Mouse (Mus musculus): ENCODE measurements around the gene Eno2. TPM values are rescaled to one million over a fixed set of nuclear protein-coding genes. Genes with fewer than 3 reads are reported as not detected.
A peak's percentile ranks its signal among the peaks of the same experiment; 100 is the strongest.

Gene Eno2
- polyA plus RNA-seq, 1 experiment: 20.8 TPM

DNA sequence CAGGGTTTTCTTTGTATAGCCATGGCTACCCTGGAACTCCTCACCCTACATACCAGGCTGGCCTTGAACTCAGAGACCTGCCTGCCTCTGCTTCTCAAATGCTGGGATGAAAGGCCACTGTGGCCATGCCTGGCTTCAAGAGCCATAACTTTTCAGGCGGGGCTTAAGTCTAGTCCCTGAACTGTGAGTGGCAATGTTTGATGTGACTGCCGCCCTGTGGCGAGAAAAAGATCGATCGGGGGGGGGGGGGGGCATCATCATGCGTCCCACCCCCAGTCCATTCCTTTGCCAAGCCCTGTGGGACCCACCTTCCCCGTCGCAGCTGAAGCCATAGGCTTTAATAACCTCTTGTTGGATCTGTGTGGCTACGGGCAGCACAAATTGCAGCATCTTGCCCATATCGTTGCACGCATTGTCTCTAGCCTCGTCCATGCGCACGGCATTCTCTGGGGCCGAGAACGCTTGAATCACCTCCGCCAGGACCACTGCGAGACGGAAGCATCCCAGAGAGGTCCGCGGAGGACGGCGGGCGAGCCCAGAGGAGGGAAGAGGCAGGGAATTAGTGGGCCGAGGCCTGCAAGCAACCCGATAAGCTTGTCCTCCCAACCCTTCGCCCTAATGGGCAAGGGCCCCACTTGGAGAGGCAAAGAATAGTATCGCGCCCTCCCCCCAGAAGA is 29.1 kb downstream of the Eno2 start:
- no peak for DNase-seq (ENCODE audit: low spot score)

DNA sequence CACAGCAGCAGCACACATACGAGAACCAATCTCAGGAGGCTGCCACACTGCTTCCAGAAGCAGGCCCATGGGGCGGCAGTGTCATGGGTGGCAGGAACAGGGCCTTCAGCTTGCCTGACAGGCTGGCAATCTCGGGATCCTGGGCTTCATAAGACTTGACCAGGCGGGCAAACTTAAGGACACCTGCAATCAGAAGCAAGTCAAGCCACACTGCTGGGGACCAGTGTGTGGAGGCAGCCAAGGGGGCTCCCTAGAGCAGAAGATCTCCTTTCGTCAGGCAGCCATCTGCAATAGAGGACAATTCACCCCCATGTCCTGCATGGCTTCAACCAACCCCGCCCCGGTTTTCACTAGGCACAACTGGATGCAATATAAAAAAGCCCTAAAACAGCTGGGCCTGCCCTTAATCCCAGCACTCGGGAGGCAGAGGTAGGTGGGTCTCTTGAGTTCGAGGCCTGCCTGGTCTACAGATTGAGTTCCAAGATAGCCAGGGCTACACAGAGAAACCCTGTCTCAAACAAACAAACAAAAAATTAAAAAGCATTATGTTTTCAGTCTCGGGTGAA is 30.2 kb downstream of the Eno2 start:
- DNase-seq (ENCODE audit: low spot score): no peak

DNA sequence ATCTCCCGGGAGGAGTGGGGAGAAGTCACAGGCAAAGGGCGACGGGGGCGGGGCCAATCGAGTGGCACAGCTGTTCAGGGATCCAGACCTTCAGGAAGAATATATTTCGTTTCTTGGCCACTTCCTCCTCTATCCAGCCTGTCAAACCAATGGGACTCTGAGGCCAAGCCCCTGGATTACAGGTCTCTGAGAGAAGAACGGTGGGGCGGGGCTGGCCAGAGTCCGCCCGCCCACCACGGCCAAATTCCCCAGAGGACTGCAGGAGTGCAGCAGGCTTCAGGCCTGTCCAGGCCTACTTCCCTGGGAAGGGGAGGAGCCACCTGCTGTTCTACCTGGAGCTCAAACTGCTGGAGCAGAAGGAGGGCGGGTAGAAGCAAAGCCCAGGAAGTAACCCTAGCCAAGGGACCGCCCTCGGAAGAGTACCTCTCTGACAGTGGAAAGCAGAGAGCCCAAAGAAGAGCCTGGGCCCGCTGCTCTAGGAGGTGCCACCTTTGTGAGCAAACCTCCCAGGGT is 30.9 kb downstream of the Eno2 start, which contains the start of gene Ptpn6:
Ptpn6 (minus strand) TSS at position 204 of the 513 bp plus-strand sequence.
- peak; percentile 56 for DNase-seq (ENCODE audit: low spot score)

DNA sequence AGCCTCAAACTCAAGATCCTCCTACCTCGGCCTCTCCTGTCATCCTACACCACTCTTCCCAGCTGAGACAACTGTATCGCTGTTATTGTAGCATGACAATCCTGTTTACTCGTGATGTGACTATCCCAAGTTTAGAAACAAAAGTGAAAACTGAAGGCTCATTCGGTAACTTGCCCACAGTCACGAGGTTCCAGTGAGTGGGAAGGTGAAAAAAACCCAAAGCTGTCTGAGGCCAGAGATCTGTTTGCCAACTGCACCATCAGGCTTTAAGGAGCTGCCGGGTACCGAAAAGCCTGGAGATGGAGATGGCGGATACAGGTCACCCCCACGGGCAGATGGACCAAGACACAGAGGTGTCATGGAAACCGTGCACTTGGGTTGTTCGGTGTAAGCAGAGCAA is 32.4 kb downstream of the Eno2 start:
- DNase-seq (ENCODE audit: low spot score): no peak

DNA sequence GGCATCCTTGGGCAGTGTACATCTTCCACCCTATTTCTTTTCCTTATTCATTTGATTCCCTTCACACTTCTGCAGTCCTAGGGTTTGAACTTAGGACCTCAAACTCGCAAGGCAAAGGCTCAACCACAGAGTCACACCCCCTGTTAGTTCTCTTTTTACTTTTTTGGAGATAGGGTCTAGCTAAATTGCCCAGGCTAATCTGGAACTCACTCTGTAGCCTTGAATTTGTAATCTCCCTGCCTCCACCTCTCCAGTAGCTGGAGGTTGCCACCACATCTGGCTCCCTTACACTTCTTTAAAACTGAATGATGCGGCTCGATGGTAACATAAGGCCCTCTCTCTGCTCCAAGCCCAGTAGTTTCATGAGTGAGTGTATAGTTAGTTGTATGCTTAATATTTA is 35.1 kb downstream of the Eno2 start:
- DNase-seq (ENCODE audit: low spot score): no peak

DNA sequence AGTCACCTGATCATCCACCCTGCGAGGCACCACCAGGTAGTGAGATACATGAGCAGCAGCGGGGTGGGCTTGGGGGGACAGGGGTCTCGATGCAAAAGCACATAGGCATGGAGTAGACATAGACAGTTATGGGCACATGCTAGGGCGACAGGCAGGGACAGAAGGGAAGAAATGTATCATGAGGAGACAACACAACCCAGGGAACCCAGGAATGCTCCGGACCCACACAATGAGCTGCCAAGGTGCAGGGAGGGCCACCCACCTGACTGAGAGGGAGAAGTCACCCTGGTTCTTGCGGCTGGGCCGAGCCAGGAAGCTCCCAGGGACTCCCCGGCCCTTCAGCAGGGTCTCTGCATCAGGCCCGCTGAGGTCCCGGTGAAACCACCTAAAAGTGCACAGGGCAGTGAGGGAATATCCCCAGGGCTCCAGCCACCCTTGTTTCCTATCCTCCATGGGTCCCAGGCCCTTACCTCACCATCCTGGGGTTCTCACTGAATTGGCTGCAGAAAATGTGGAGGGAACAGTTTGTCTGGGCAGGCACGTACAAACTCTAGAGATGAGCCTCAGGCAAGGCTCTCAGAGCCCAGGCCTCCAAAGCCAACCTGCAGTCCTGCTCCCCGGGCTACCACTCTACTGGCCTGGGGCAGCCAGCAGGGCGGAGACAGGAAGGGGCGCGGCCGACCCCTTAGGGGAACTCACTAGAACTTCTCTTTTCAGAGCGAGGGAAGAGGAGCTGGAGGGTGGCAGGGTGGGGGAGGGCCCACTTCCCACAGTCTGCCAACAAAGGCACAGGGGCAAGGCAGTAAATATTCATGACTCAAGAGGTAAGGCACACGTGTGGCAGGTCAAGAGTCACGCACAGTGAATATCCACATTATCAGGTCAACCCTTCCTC is 36.8 kb downstream of the Eno2 start:
- DNase-seq (ENCODE audit: low spot score): no peak

DNA sequence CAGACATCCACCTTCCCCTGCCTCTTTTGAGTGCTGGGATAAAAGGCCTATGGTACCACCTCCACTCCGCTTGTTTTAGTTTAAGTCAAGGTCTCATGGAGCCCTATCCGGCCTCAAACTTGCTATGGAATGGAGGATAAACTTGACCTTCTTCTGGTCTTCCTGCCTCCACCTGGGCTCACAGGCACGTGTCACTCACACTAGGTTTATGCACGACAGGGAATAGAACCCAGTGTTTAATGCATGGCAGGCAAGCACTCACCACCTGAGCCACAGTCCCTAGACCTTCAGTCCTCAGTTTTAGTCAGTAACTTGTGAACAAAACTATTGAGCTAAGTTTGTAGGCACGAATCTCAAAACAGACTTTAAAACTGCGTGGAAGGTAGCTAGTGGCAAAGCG is 38.4 kb downstream of the Eno2 start:
- no peak for DNase-seq (ENCODE audit: low spot score)

DNA sequence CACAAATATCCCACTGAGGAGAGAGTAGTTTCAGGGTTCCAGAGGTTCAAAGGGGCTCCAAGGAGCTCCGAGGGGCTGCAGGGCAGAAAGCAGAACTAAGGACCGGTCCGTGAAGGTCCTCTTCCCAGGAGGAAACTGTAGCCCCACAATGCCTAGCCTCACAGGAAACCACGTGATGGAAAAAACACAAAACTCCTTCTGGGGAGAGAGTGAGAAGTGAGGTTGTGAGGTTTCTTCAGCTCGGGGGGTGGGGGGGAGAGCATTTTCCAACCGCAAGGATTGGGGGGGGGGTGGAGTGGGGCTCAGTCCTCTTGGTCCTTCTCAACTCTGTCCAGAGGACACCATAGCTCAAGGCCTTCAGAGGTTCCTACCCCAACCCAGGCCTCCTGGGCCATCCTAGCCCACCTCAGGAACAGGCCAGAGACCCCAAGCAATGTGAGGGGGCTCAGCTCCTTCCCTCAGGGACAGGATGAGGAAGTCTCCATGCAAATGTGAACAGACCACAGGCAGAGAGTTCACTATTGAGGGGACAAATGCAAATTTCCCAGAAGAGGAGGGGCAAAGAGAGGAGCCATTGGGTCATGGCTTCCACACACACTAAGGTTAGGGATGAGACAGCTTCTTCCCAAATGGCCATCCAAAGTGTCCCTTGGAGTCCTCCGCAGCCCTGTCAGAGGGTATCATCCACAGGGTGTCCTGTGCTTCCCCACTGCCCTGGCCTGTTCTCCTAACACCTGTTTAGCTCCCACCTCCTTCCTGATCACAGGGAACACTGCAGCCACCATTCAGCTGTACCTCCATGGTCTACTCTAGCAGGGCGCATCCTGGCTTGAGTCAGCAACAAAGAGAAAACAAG is 39.4 kb downstream of the Eno2 start:
- no peak for DNase-seq (ENCODE audit: low spot score)

DNA sequence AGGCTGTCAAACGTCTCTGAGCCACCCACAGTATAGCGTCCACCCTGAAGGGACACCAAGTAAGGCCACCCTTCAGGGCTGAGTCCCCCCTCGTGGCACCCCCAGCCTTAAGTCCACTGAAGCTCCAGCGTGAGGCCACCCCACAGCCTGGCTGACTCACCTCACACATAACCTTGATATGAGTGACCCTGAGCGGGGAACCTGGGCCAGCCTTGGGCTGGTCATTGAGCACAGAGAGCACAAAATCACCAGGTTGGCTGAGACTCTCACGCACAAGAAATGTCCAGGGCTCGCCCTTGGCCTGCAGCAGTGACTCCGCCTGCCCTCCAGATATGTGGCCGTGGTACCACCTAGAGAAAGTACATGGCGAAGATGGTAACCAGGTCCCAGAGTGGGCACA is 40.9 kb downstream of the Eno2 start:
- DNase-seq (ENCODE audit: low spot score): no peak

DNA sequence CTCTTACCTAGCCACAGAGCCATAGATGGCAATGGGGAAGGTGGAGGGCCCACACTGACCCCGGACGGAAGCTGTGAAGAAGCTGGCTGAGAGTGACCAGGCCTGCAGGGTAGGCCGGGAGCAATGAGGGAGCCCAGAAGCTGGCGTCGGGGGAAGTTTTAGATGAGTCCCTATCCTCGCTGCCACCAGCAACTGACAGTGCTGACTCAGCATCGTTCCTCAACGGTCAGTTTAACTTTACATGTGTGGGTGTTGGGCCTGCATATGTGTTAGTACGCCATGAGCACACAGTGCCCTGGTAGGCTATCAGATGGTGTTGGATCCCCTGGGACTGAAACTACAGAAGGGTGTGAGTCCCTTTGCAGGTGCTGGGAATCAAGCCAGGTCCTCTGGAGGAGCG is 45.0 kb downstream of the Eno2 start:
- DNase-seq (ENCODE audit: low spot score): no peak

DNA sequence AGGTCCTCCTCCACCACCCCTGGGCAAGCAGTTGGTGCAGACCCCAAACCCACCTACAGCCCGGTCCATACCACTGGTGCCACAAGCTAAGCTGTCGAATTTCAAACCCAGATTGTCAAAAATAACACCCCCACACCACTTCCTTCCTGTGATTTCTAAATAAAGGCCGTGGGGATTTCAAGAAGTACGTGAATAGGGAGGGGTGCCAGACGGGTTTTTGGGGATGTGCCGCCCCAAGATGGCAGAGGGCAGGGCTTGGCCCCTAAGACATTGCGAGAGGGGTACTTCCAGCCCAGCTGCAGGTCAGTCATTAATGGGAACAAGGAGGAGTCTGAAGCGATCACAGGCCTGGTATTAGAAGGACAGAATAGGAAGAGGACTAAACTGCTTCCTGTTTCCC is 45.9 kb downstream of the Eno2 start:
- DNase-seq (ENCODE audit: low spot score): no peak

DNA sequence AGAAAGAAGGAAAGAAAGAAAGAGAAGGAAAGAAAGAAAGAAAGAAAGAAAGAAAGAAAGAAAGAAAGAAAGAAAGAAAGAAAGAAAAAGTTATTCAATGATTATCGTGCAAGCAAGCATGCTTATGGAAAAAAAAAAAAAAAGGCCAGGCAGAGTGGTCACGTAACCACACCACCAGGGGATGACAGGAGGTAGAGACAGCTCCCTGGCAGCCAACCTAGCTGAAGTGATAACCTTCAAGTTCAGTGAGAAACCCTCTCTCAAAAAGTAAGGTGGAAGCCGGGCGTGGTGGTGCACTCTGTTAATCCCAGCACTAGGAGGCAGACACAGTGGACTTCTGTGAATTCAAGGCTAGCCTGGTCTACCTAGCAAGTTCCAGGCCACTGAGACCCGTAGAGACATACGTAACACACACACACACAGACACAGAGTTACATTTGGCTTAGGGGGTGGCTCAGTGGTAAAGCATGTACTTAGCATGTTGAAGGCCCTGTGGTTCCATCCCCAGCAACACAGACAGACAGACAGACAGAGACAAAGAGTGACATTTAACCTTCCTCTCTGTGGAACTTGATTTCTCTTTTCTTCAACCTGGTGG is 46.5 kb downstream of the Eno2 start:
- DNase-seq (ENCODE audit: low spot score): no peak

DNA sequence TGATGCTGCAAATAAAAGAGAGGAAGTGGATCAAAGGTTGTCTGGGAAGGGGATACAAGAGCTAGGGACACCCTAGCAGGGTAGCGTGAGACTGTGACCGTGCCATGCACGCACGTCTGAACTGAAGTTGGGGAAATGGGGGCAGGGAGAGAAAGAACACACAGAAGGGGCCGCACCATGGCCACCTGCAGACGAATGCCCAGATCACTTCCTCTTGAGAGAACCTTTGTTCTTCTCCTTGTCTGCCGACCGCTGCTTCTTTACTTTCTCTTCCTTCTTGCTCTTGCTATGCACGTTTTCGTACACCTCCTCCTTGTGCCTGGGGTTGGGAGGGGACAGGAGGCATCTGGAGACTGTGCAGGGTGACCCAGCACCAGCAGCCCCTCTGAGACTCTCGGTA is 48.6 kb downstream of the Eno2 start:
- DNase-seq (ENCODE audit: low spot score): no peak

DNA sequence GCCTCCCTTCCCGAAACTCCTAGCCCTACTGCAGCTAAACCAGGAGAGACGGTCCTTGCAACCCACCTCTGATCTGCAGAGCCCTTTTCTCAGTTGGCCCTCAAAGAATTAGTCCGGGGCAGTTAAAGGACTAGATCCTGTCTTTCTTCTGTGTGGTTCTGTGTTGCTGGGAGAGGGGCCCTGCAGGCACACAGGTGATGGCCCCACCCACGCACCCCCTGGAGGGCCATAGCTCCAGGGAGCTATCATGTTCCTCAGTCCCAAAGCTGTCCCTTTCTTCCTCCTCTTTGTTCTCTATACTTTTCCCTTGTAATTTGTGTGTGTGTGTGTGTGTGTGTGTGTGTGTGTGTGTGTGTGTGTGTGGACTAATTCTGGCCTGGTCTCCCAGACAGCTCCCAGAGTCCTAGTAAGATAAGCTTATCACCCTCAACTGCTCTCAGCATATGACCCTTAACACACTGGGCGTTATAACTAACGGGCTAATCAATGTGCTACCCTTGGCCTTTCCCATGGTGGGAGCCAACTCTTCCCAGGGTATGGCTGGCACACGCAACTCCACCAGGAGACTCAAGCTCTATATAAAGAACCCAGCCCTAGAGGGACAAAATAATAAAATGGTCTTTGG is 50.0 kb downstream of the Eno2 start:
- DNase-seq (ENCODE audit: low spot score): no peak

DNA sequence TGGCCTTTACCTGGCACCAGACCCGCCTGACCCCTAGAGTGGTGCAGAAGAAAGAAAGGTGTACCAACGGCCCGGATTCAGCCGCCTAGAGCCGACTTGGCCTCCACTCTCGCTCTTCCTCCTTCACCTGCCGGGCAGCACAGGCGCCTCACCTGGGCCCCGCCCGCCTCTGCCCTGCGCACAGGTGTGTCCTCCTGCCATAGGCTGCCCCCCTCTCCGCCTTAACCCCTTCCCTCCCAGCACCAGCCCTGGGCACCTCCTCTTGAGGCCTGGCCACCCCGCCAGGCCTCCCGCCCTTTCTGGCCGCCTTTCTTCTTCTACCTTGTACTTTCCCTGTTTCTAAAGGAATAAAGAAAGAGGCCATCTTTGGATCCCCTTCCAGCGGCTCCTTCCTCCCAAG is 50.8 kb downstream of the Eno2 start:
- DNase-seq (ENCODE audit: low spot score): no peak

DNA sequence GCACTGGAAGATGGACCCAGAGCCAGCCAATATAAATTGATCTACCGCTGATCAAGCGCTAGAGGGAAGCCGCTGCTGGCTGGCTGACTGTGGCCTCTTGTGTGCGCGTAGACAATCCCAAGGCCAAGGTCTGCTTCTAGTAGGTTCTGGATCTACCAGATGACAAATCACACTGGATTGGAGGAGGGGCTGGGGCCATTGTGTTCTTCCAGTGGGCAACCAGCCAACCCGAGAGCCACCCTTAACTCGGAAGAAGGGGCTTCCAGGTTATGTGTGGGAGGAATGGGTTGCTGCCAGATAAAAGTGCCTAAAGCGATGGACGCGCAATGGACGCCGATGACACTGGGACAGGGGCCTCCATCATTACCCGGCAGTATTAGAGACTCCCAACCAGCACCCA is 51.5 kb downstream of the Eno2 start:
- no peak for DNase-seq (ENCODE audit: low spot score)

DNA sequence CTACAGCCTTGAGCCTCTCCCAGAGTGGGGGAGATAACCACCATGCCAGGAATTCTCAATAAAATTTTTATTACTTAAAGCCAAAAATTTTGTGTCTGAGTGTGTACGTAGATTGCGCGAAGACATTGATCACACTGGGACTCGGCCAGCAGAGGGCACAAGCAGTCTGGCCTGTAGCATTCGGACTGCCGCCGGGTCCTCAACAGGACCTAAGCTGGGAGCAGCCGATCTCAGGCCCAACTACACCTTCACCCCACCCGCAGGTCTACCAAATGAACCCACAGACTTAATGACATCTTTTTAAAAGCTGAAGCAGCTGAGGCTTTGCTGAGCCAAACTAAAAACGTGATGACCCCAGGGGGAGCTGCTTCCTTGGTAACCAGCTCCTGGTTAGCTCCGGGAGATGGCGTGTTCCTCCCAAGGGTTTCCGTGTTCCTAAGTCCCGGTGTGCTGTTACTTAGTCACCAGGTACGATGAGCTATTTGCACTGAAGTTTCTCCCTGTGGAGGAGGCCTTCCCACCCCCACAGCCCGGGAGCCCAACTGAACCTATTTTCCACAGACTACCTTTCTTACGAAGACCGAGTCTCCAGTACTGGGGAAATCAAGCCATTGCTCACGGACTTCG is 52.5 kb downstream of the Eno2 start:
- no peak for DNase-seq (ENCODE audit: low spot score)

DNA sequence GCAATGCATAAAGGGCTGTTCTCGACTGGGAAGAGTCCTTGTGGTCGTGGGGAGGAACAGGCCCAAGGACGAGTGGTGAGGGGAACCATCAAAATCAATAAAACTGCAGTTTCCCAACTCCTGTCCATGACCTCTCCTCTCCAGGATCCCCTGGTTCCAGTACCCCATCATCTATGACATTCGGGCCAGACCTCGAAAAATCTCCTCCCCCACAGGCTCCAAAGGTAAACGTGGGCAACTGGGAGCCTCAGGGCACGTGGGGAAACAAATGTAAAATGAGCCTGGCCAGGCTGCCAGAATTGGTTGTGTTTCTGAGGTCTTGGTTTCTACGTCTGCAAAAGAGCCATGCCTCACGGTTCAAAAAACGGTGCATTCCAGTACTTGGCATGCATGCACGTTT is 56.6 kb downstream of the Eno2 start:
- DNase-seq (ENCODE audit: low spot score): no peak

DNA sequence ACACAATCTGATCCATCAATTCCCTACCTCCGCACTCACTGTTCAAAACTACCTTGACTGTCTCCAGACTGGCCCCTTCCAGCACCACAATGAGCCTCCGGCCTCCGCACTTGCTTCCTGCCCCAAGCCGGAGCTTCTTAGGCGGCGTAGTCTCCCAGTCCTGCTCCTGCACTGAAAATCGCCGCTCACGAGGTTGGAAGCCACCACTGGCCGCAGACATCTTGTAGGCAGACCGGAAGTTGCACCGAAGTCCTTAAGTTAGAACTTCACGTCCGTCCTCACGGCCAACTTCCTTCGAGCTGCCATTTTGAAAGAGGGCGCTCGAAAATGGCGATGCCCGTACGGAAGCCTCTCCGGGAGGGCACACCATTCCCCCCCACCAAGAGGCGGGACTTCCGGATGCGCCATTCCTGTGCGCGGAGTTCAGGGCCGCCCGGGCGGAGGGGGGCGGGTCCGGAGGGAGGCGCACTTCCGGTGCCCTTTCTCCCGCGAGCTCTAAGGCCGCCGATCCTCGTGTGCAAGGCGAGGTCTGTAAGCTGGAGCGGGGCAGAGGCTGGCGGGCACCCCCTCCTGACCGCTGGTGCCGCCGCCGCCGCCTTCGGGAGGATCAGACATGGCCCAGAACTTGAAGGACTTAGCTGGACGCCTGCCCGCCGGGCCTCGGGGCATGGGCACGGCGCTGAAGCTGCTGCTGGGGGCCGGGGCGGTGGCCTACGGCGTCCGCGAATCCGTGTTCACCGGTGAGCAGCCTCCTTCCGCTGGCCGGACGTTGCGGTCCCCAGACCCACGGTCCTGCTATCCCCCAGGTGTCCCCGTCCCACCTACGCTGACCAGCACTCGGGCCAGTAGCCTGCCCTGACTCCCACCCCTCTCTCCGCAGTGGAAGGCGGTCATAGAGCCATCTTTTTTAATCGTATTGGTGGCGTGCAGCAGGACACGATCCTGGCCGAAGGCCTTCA is 57.4 kb downstream of the Eno2 start, which contains the start of the genes Emg1 and Phb2:
Emg1 (minus strand) TSS at position 355 of the 959 bp plus-strand sequence.
Phb2 (plus strand) TSS at position 513 of the 959 bp plus-strand sequence.
- peak; percentile 93 for DNase-seq (ENCODE audit: low spot score)

Data from urinary bladder, adult 2 months (tissue).